Comparison of ENCODE assay signal across 28 mouse cellular contexts in the genomic region with DNA sequence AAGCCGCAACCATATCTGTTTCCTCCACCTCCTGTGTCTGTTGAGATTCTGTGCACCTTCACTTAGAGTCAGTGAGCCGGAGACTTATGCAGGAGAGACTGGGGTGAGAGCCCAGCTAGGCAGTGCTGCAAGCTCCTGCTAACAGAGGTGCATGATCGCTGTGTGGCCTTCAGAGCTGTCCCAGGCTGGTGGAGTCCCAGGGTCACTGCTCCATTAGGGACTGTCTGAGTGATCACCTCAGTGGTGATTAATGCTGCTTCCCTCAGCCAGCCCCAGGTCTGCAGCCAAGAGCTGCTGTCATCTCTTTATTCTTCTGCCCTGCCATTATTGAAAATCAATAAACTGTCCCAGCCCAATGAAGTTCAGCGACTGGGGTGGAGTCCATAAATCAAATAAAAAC.
A peak's percentile ranks its signal among the peaks of the same experiment; 100 is the strongest.
DNase-seq lines count a peak whose midpoint lies in the region; ATAC-seq and TF ChIP-seq lines count a peak whose summit lies in the region.
"Had no signal": no experiment of that assay in that cellular context is flagged by ENCODE, and none has a peak within 500 bp of the region (broad histone marks: within the 10 kb centered on the region; RNA-seq: fewer than 3 reads in every experiment).

No protein-coding gene starts in this region.

- H3K9ac ChIP-seq in heart, embryonic 12.5 days, result peak overlapping the region; percentile 26; the same call in 1 of the 2 replicates
- H3K9ac ChIP-seq in embryonic facial prominence, embryonic 13.5 days, result no peak overlapping the region
- H3K9ac ChIP-seq: forebrain, embryonic 15.5 days; hindbrain, embryonic 15.5 days; kidney, embryonic 15.5 days; limb, embryonic 15.5 days; liver, embryonic 15.5 days had no signal

- intact Hi-C loops in heart, postnatal 36 days (cut with DNase I), result loop anchor here (5.0 kb wide), 1 partner anchor 42 kb away; no protein-coding TSS in a partner anchor

- H3K9me3 ChIP-seq in heart, embryonic 12.5 days (replicated peaks), result no peaks in the 10 kb centered on the region
- no peaks in the 10 kb centered on the region for H3K9me3 ChIP-seq in embryonic facial prominence, embryonic 13.5 days
- H3K9me3 ChIP-seq: forebrain, embryonic 15.5 days; G1E; hindbrain, embryonic 15.5 days; kidney, embryonic 15.5 days; limb, embryonic 15.5 days; liver, embryonic 15.5 days had no signal

- peaks cover 27% of the 10 kb centered on the region for H3K4me1 ChIP-seq in heart, embryonic 12.5 days (replicated peaks)
- peaks cover 42% of the 10 kb centered on the region for H3K4me1 ChIP-seq in embryonic facial prominence, embryonic 13.5 days
- H3K4me1 ChIP-seq: liver, embryonic 15.5 days had no signal

- H3K4me2 ChIP-seq in heart, embryonic 12.5 days, result no peak overlapping the region
- H3K4me2 ChIP-seq in embryonic facial prominence, embryonic 13.5 days, result no peak overlapping the region
- H3K4me2 ChIP-seq: forebrain, embryonic 15.5 days; heart, embryonic 11.5 days; hindbrain, embryonic 15.5 days; kidney, embryonic 15.5 days; limb, embryonic 15.5 days; liver, embryonic 15.5 days had no signal

- H3K4me3 ChIP-seq in heart, embryonic 12.5 days, result no peak overlapping the region
- no peak overlapping the region for H3K4me3 ChIP-seq in embryonic facial prominence, embryonic 13.5 days
- H3K4me3 ChIP-seq in layer of hippocampus, adult 2 months, result no peak overlapping the region
- H3K4me3 ChIP-seq: forebrain, embryonic 15.5 days; hindbrain, embryonic 15.5 days; kidney, embryonic 15.5 days; limb, embryonic 15.5 days; liver, embryonic 15.5 days had no signal

- WGBS in heart, embryonic 12.5 days, result 63% methylated on average over 4 of the region's 4 CpGs
- 72% methylated on average over 4 of the region's 4 CpGs for WGBS in embryonic facial prominence, embryonic 13.5 days

- ATAC-seq in heart, embryonic 12.5 days (ENCODE audit: insufficient number of reproducible peaks, low FRiP score), result no peak
- no peak for ATAC-seq in embryonic facial prominence, embryonic 13.5 days (ENCODE audit: insufficient number of reproducible peaks, insufficient read depth, low FRiP score, low TSS enrichment, low read depth)
- ATAC-seq: forebrain, embryonic 15.5 days; intestine, embryonic 16.5 days; Patski had no signal

- H3K27ac ChIP-seq in heart, embryonic 12.5 days (ENCODE audit: poor library complexity, severe bottlenecking), result no peak overlapping the region
- H3K27ac ChIP-seq in embryonic facial prominence, embryonic 13.5 days, result peak overlapping the region; percentile 91; the same call in 1 of the 2 replicates
- H3K27ac ChIP-seq in layer of hippocampus, adult 2 months, result no peak overlapping the region
- H3K27ac ChIP-seq: hindbrain, embryonic 15.5 days; kidney, embryonic 15.5 days; liver, embryonic 15.5 days; macrophage had no signal

- H3K36me3 ChIP-seq in heart, embryonic 12.5 days, result no peaks in the 10 kb centered on the region
- no peaks in the 10 kb centered on the region for H3K36me3 ChIP-seq in embryonic facial prominence, embryonic 13.5 days
- H3K36me3 ChIP-seq: forebrain, embryonic 15.5 days; G1E; hindbrain, embryonic 15.5 days; kidney, embryonic 15.5 days; limb, embryonic 15.5 days; liver, embryonic 15.5 days had no signal

- DNase-seq in heart, postnatal 36 days, result no peak
- DNase-seq in adrenal gland, adult 8-10 months, result peak; percentile 45
- peak; percentile 32 for DNase-seq in adrenal gland, postnatal 14 days
- DNase-seq in urinary bladder, adult 2 months (ENCODE audit: low spot score), result no peak
- DNase-seq in layer of hippocampus, adult 2 months (ENCODE audit: low spot score in 2 of 2), result no peak
- DNase-seq: B cell, adult 2 months; cerebellum, adult 18-20 months; cerebellum, postnatal 25 days; gastrocnemius, postnatal 10 days; heart, adult 11 months; heart, postnatal 10 days; kidney, postnatal 36 days; right cerebral cortex, postnatal 4 days; thymus, adult 18-20 months; thymus, postnatal 36 days had no signal

- 0 out of 2 replicates have a peak, but pooled peaks cover 7% of the 10 kb centered on the region for H3K27me3 ChIP-seq in heart, embryonic 12.5 days (replicated peaks)
- H3K27me3 ChIP-seq in embryonic facial prominence, embryonic 13.5 days, result no peaks in the 10 kb centered on the region
- H3K27me3 ChIP-seq: CH12.LX; forebrain, embryonic 15.5 days; hindbrain, embryonic 15.5 days; Patski had no signal

- no peak for TF ChIP-seq CTCF in layer of hippocampus, adult 2 months (conservative IDR thresholded peaks at IDR 0.05)

Comparison
In these comparisons a context has a peak if more than half of its experiments do, and no peak if none do; other contexts are left out.
1. DNase-seq: peak in adrenal gland, adult 8-10 months (single experiment) and adrenal gland, postnatal 14 days (single experiment); none in heart, postnatal 36 days (0 of 2), urinary bladder, adult 2 months (single experiment) and layer of hippocampus, adult 2 months (0 of 2).